Mouse (Mus musculus): ENCODE data around the gene Ybx3.

- no peak for TF ChIP-seq CTCF (conservative IDR thresholded peaks at IDR 0.05; ENCODE audit: low read length)
- no peak for TF ChIP-seq NANOG (IDR thresholded peaks at IDR 0.05; ENCODE audit: borderline replicate concordance, low read length)
- TF ChIP-seq POU5F1 (IDR thresholded peaks at IDR 0.05; ENCODE audit: borderline replicate concordance, low read length), result no peak
Measured at GRCm38 (mm10) chr6:131405174-131405573, 16.9 kb upstream of the Ybx3 start.

Data from E14TG2a.4 (cell line).